Mouse (Mus musculus) limb, embryonic 12.5 days (tissue): ENCODE data around the gene Tfpi. TPM values are rescaled to one million over a fixed set of nuclear protein-coding genes. Genes with fewer than 3 reads are reported as not detected.
"Not testable (repeated sequence)": the region's sequence is repeated elsewhere in the genome, so short reads cannot be mapped to it uniquely, and the experiment has no call there.

Experiments used
- ATAC-seq: fragments of 200-750 bp; cut with Nextera tagmentation; 2 replicates; pipeline ENCODE4 v1.8.0; 2017; ENCODE audit warnings: low read depth, moderate TSS enrichment; ENCODE audit not compliant: insufficient number of reproducible peaks, insufficient read depth, low FRiP score, low TSS enrichment
- H3K27ac ChIP-seq: fragments of 300-500 bp; sonication (generic); 2 replicates; pipeline ENCODE4 v1.5.1; 2016; ENCODE audit warnings: mild to moderate bottlenecking, moderate library complexity
- H3K27me3 ChIP-seq: fragments of 300-500 bp; sonication (generic); 2 replicates; pipeline ENCODE4 v1.6.1; 2016; ENCODE audit warnings: mild to moderate bottlenecking, moderate library complexity
- H3K36me3 ChIP-seq: fragments of 300-500 bp; sonication (generic); 2 replicates; pipeline ENCODE4 v1.6.1; 2016; ENCODE audit warnings: mild to moderate bottlenecking, moderate library complexity
- H3K4me1 ChIP-seq: fragments of 300-500 bp; sonication (generic); replicated peaks from 2 replicates; pipeline ENCODE4 v1.6.1; 2016
- H3K4me2 ChIP-seq: fragments of 300-500 bp; sonication (generic); 2 replicates; pipeline ENCODE4 v1.6.1; 2016; ENCODE audit warnings: mild to moderate bottlenecking, moderate library complexity
- H3K4me3 ChIP-seq: fragments of 300-500 bp; sonication (generic); replicated peaks from 2 replicates; pipeline ENCODE4 v1.5.1; 2016; ENCODE audit warnings: mild to moderate bottlenecking
- H3K9ac ChIP-seq: fragments of 300-500 bp; sonication (generic); replicated peaks from 2 replicates; pipeline ENCODE4 v1.6.1; 2016; ENCODE audit warnings: mild to moderate bottlenecking, moderate library complexity
- H3K9me3 ChIP-seq: fragments of 300-500 bp; sonication (generic); 2 replicates; pipeline ENCODE4 v1.6.1; 2016; ENCODE audit warnings: mild to moderate bottlenecking, moderate library complexity
- WGBS: fragments of 180-500 bp; shearing (Covaris S2); methylation state at CpG from one replicate; pipeline ENCODE4 v1.1.7; 2016; 5-methylcytosine and 5-hydroxymethylcytosine counted together
- polyA plus RNA-seq: library from polyadenylated mRNA; unstranded; fragments of >200 nt; fragmentation: Nextera tagmentation; extraction: Ambion mirVana; gene quantifications from 2 replicates; pipeline ENCODE4 v1.2.1, GENCODE M21; 2016

Tfpi gene
- polyA plus RNA-seq, 1 experiment from 2014 or later: 16.2 TPM

DNA sequence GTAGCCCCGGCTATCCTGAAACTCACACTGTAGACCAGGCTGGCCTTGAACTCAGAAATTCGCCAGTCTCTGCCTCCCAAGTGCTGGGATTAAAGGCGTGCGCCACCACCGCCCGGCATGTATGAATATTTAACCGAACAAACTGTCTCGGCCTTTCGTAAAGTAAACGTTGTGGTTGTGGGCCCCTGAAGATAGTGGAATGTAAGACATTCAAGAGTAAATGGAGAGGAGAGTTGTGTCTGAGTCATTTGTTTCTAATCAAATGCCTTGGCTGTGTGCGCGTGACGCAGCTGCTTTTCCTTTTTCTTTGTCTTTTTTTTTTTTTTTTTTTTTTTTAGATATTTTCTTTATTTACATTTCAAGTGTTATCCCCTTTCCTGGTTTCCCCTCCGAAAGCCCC is 88.0 kb downstream of the Tfpi start:
- ATAC-seq, H3K4me3 ChIP-seq, H3K9ac ChIP-seq, H3K4me1 ChIP-seq, H3K27ac ChIP-seq, H3K36me3 ChIP-seq, H3K4me2 ChIP-seq, H3K27me3 ChIP-seq, H3K9me3 ChIP-seq: not testable (repeated sequence)
- WGBS: 89% methylated on average over 14 of the region's 14 CpGs

DNA sequence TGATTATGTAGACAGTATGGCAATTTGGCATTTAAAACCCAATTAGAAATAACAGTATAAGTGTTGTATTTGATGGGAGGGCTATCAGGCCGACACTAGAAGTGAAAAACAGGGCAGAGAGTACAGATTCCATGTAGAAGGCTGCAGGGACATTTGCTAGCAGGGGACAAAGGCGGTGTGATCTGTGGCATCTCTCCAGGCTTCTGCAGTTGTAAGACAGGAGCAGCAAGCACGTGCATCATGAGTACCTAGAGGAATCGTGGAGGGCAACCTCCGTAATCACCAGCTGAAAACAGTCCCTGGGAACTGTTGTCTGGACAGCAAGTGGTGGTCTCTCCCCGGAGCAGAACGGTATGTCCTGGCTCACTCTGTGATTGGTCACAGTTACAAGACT is 88.6 kb downstream of the Tfpi start:
- no peaks in the 10 kb centered on the region for H3K36me3 ChIP-seq
- H3K4me3 ChIP-seq: no peak overlapping the region
- 79% methylated on average over 7 of the region's 7 CpGs for WGBS
- H3K9me3 ChIP-seq: no peaks in the 10 kb centered on the region
- no peak for ATAC-seq
- no peak overlapping the region for H3K4me2 ChIP-seq
- no peak overlapping the region for H3K27ac ChIP-seq
- no peak overlapping the region for H3K9ac ChIP-seq
- H3K27me3 ChIP-seq: no peaks in the 10 kb centered on the region
- H3K4me1 ChIP-seq: peaks cover 4% of the 10 kb centered on the region; the same call in 1 of the 2 replicates

DNA sequence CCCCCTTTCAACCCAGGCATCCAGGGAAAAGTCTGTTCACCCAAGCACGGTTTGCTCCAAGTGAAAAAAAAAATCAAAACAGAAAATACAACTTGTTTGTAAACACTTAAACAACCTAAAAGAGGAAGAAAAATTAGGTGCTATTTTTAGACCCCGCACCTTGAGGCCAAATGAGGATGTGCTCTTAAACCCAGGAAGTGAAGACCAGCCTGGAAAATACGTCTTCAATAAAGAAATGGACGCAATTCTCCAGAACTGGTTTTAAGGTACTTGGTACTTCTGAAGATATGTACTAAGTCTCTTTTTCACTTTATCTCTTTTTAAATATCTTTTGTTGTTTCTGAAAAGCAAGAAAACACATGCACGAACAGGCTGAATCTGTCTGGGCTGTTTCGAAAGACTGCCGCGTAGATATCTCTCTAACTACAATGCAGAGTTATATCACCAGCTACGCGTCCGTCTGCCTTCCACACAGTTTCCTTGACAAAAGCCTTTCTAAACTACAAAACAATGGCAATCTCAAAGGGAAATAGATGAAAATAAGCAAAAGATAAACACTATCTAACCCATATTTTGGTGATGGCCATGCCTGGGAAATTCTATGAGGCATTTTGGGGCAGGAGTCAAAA is 89.1 kb downstream of the Tfpi start:
- Histone ChIP-seq H3K9me3 (no peaks in the 10 kb centered on the region), H3K36me3 (no peaks in the 10 kb centered on the region), H3K27me3 (no peaks in the 10 kb centered on the region), H3K27ac (no peak overlapping the region), H3K4me1 (peaks cover 4% of the 10 kb centered on the region; the same call in 1 of the 2 replicates), H3K9ac (no peak overlapping the region), H3K4me2 (peak overlapping the region; percentile 41), H3K4me3 (no peak overlapping the region)
- no peak for ATAC-seq
- 77% methylated on average over 11 of the region's 11 CpGs for WGBS

DNA sequence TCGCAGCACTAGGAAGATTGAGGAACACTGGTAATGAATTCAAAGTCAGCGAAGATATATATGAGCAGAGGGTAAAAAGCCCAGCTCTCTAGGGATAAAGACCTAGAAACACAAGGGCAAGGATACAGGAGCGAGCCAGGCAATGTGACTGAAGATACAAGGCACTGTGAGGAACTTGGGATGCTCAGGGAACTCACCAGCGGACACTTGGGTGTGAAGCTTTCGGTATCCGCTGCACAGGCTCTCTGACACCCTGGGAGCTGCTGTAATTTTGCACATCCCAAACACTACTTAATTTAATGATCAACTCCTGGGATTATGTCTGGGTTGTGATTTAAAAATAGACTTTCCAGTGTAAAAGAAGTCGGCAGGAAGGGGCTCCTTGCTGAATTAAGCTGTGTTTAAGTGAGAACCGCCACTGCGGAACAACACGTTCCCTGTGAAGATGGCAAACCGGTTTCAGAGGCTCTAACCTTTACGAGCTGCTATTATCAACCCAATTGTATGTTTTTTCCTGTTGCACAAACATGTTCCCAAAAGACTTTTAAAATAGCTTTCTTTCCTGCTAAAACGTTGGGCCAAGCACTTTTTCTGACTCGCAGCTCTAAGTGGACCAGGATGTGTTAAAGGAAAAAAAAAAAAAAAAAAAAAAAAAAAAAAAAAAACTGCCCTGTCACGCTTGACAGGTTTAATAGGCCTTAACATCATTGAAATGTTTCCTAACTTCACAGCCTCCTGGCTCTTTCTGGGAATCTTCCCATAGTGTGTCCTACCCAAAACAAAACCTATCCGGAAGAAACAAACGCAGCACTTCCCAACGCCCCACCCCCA is 89.8 kb downstream of the Tfpi start:
- H3K36me3 ChIP-seq: no peaks in the 10 kb centered on the region
- 41% methylated on average over 18 of the region's 18 CpGs for WGBS
- no peak overlapping the region for H3K4me3 ChIP-seq
- peaks cover 4% of the 10 kb centered on the region; the same call in 1 of the 2 replicates for H3K4me1 ChIP-seq
- no peaks in the 10 kb centered on the region for H3K27me3 ChIP-seq
- no peak overlapping the region for H3K9ac ChIP-seq
- ATAC-seq: no peak; the same call in 1 of the 2 replicates
- H3K27ac ChIP-seq: no peak overlapping the region
- peak overlapping the region; percentile 41 for H3K4me2 ChIP-seq
- H3K9me3 ChIP-seq: no peaks in the 10 kb centered on the region

DNA sequence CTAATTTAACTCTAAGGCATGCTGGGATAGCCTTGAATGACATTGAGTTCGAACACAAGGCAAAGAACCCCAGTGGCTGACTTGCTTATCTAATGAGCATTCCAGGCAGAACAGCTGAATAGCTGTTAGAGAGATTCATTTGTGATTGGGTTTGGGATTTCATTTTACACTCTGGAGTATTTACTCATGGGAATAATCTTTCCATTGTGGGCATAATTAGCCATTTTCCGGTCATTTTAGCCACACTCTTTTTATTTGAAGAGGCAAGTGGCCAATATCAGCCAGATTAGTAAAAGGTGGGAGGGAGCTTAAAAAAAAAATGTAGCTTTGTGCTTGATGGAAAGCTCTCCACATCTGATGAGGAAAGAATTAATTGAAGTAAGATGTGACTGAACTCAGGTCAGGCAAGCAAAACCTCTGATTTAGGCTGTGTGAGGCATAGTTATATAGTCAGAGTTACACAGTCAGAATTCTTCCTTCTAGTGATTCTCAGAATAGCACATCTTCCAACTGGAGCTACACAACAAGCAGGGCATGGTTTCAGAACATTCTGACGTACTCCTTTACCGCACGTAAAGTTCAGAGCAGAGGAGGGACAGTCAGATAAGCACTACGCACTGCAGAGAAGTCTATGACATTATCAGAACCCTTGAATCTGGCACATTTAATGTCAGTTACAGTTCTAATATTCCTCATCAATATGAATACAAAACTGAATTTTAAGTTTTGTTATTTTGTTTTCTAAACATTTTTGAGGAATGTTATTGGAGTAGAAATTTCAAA is 91.5 kb downstream of the Tfpi start:
- no peak overlapping the region for H3K27ac ChIP-seq
- H3K27me3 ChIP-seq: no peaks in the 10 kb centered on the region
- WGBS: 81% methylated on average over 6 of the region's 6 CpGs
- H3K4me2 ChIP-seq: no peak overlapping the region
- H3K9ac ChIP-seq: no peak overlapping the region
- no peaks in the 10 kb centered on the region for H3K9me3 ChIP-seq
- no peak overlapping the region for H3K4me3 ChIP-seq
- H3K36me3 ChIP-seq: no peaks in the 10 kb centered on the region
- H3K4me1 ChIP-seq: peaks cover 4% of the 10 kb centered on the region; the same call in 1 of the 2 replicates
- ATAC-seq: no peak

DNA sequence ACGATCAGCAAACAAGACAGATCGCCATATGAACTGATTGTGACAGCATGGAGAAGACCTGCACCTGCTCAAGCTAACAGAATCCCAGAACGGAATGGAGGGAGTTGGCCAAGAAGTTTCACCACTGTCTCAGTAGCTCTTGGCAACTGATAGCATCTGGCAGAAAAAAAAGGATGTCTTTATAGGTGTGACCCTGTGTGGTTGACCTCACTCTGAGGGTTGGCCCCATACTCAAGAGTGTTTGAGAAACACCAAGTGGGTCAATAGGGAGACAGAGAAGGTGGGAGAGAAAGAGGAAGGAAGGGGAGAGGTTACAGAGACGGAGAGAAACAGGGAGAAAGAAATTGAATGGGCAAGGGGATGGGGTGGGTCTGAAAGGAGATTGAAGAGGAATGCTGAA is 92.7 kb downstream of the Tfpi start:
- no peaks in the 10 kb centered on the region for H3K9me3 ChIP-seq
- H3K36me3 ChIP-seq: no peaks in the 10 kb centered on the region
- no peak overlapping the region for H3K4me3 ChIP-seq
- H3K27ac ChIP-seq: no peak overlapping the region
- H3K4me1 ChIP-seq: peaks cover 4% of the 10 kb centered on the region; the same call in 1 of the 2 replicates
- no peak overlapping the region for H3K9ac ChIP-seq
- H3K4me2 ChIP-seq: no peak overlapping the region
- WGBS: 79% methylated on average over 4 of the region's 4 CpGs
- no peak for ATAC-seq
- H3K27me3 ChIP-seq: no peaks in the 10 kb centered on the region

Other genes with a start within 250 kb of the Tfpi start
- 12.7 and 12.9 TPM in 2 replicates for gene Calcrl, start 51.4 kb downstream of the Tfpi start, polyA plus RNA-seq
- 42.0 and 49.6 TPM in 2 replicates for gene Ctnnd1, start 174.0 kb upstream of the Tfpi start, polyA plus RNA-seq
- gene Btbd18, start 182.3 kb upstream of the Tfpi start, polyA plus RNA-seq: 0.35 and 0.53 TPM in 2 replicates
- gene Selenoh, start 194.0 kb upstream of the Tfpi start, polyA plus RNA-seq: 438 and 451 TPM in 2 replicates
- gene Gm28635, start 201.3 kb upstream of the Tfpi start, polyA plus RNA-seq: not detected in 2 replicates
- gene Med19, start 201.6 kb upstream of the Tfpi start, polyA plus RNA-seq: 37.4 TPM in 2 replicates
- gene Tmx2, start 202.4 kb upstream of the Tfpi start, polyA plus RNA-seq: 115 and 118 TPM in 2 replicates
- 32.0 and 38.3 TPM in 2 replicates for gene Zdhhc5, start 238.4 kb upstream of the Tfpi start, polyA plus RNA-seq